ENCODE assay signal across 31 mouse cellular contexts in the genomic region with DNA sequence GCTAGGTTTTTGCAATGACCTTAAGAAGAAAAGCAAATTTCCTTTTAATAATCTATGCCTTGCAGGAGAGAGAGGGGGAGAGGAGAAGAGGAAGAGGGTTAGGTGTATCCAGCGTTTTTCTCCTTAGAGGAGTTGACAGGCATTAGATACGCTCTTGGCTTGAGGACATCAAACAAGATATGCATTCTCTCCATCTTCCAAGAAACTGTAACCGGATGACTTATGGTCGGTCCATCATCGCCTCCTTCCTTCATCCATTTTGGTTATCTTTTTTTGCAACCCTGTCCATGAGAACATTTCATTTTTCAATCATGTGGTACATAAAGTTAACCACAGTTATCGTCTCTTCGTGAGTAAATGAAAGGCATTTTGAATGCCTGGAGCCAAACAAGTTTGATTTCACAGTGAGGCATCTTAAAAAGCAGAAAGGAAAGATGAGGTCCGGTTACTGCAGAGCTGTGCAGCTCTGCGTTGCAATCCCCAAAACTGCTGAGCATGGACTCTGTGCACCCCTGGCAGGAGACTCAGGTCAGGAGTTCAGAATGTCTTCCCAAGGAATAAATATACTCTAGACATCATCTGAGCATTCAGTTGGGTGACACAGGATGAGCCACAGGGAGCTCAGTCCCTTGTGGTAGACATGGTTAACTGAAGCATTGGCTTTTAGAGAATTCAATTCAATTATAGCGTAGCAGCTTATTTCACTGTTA. TPM values are rescaled to one million over a fixed set of nuclear protein-coding genes. Genes with fewer than 3 reads are reported as not detected.
DNase-seq lines count a peak whose midpoint lies in the region; ATAC-seq and TF ChIP-seq lines count a peak whose summit lies in the region.
"Had no signal": no experiment of that assay in that cellular context is flagged by ENCODE, and none has a peak within 500 bp of the region (broad histone marks: within the 10 kb centered on the region; RNA-seq: fewer than 3 reads in every experiment).

No protein-coding gene starts in this region.

- H3K36me3 ChIP-seq in heart, postnatal 0 days (replicated peaks; ENCODE audit: control insufficient read depth, insufficient read depth, low read length) = no peaks in the 10 kb centered on the region
- H3K36me3 ChIP-seq: hindbrain, embryonic 10.5 days; hindbrain, embryonic 15.5 days; kidney, embryonic 15.5 days; limb, embryonic 10.5 days; limb, embryonic 15.5 days; liver, embryonic 13.5 days had no signal

- no peak overlapping the region for H3K4me3 ChIP-seq in heart, postnatal 0 days (ENCODE audit: low read depth, low read length)
- H3K4me3 ChIP-seq: forebrain, embryonic 13.5 days; hindbrain, embryonic 10.5 days; hindbrain, embryonic 15.5 days; kidney, embryonic 15.5 days; limb, embryonic 10.5 days; limb, embryonic 15.5 days; liver, embryonic 13.5 days had no signal

- ATAC-seq in heart, postnatal 0 days (ENCODE audit: insufficient read depth, low read depth) = no peak
- ATAC-seq: forebrain, embryonic 13.5 days; inflammation-experienced regulatory T-cells, adult 6 months had no signal

- DNase-seq in gastrocnemius, adult 18-20 months (ENCODE audit: low spot score) = peak; percentile 78
- no peak for DNase-seq in gastrocnemius, postnatal 10 days
- DNase-seq in heart, postnatal 0 days (ENCODE audit: low spot score) = no peak
- no peak for DNase-seq in heart, adult 18-20 months
- DNase-seq in NIH3T3 (ENCODE audit: low read depth) = peak; percentile 78
- peak; percentile 82 for DNase-seq in skeletal muscle tissue, adult 2 months (ENCODE audit: low read depth, low spot score)
- no peak for DNase-seq in adrenal gland, adult (ENCODE audit: inconsistent age in 2 of 2, low spot score in 1 of 2)
- DNase-seq: liver, embryonic 13.5 days; midbrain, embryonic 14.5 days; retina, postnatal 1 day; right cerebral cortex, postnatal 14 days; spleen, adult 18-20 months; thymus, adult 18-20 months; thymus, postnatal 25 days had no signal

- no peak overlapping the region for H3K9ac ChIP-seq in heart, postnatal 0 days (replicated peaks; ENCODE audit: low read depth, low read length)
- H3K9ac ChIP-seq: forebrain, embryonic 13.5 days; hindbrain, embryonic 15.5 days; kidney, embryonic 15.5 days; limb, embryonic 15.5 days; liver, embryonic 13.5 days had no signal

- H3K9me3 ChIP-seq in heart, postnatal 0 days (replicated peaks; ENCODE audit: control insufficient read depth, low read length) = no peaks in the 10 kb centered on the region
- H3K9me3 ChIP-seq: forebrain, embryonic 13.5 days; hindbrain, embryonic 10.5 days; hindbrain, embryonic 15.5 days; kidney, embryonic 15.5 days; limb, embryonic 10.5 days; limb, embryonic 15.5 days; liver, embryonic 13.5 days had no signal

- H3K27ac ChIP-seq in heart, postnatal 0 days (ENCODE audit: low read depth) = peak overlapping the region; percentile 46
- H3K27ac ChIP-seq: forebrain, embryonic 13.5 days; hindbrain, embryonic 10.5 days; hindbrain, embryonic 15.5 days; kidney, embryonic 15.5 days; limb, embryonic 10.5 days; limb, embryonic 15.5 days; liver, embryonic 13.5 days; stomach, postnatal 0 days had no signal

- 80% methylated on average over 10 of the region's 10 CpGs for WGBS in heart, postnatal 0 days

- TF ChIP-seq EP300 in heart, postnatal 0 days (IDR thresholded peaks at IDR 0.05; ENCODE audit: low read depth) = no peak

- H3K4me2 ChIP-seq in heart, postnatal 0 days (ENCODE audit: low read depth, low read length) = no peak overlapping the region
- H3K4me2 ChIP-seq: forebrain, embryonic 13.5 days; heart, embryonic 11.5 days; hindbrain, embryonic 15.5 days; kidney, embryonic 15.5 days; limb, embryonic 15.5 days; liver, embryonic 13.5 days had no signal

- TF ChIP-seq CTCF in heart, postnatal 0 days (IDR thresholded peaks at IDR 0.05; ENCODE audit: low read depth) = no peak

- H3K4me1 ChIP-seq in heart, postnatal 0 days (ENCODE audit: control insufficient read depth, insufficient read depth) = peaks cover 9% of the 10 kb centered on the region; the same call in 1 of the 2 replicates
- H3K4me1 ChIP-seq: forebrain, embryonic 13.5 days; hindbrain, embryonic 10.5 days; hindbrain, embryonic 15.5 days; kidney, embryonic 15.5 days; limb, embryonic 10.5 days; liver, embryonic 13.5 days had no signal

- H3K27me3 ChIP-seq in heart, postnatal 0 days (ENCODE audit: control insufficient read depth, insufficient read depth, low read length) = peaks cover 27% of the 10 kb centered on the region; the same call in 1 of the 2 replicates
- H3K27me3 ChIP-seq: forebrain, embryonic 13.5 days; hindbrain, embryonic 15.5 days; kidney, embryonic 15.5 days; limb, embryonic 15.5 days; liver, embryonic 13.5 days had no signal

RNA-seq across cellular contexts. Expression of a gene that starts 36.2 kb away (rescaled TPM):
- total RNA-seq in gastrocnemius, adult 18-20 months (2021) = not detected
- not detected for total RNA-seq in gastrocnemius, postnatal 10 days (2021)
- total RNA-seq in heart, postnatal 0 days (2014; rRNA removed; ENCODE audit: low replicate concordance) = not detected in 2 replicates
- not detected in 2 replicates for polyA plus RNA-seq in heart, postnatal 0 days (2015; fragmentation: Nextera tagmentation; extraction: Ambion mirVana)
- not detected for total RNA-seq in heart, adult 18-20 months (2021)
- total RNA-seq: adrenal gland, adult 18-20 months; common myeloid progenitor, adult 5-6 weeks; heart, postnatal 10 days; layer of hippocampus, adult 8-10 months; layer of hippocampus, postnatal 25 days; MEL; monocyte, adult 5-6 weeks had no signal
- polyA plus RNA-seq: forebrain, embryonic 13.5 days; hindbrain, embryonic 10.5 days; hindbrain, embryonic 15.5 days; inflammation-experienced regulatory T-cells, adult 6 months; kidney, embryonic 15.5 days; limb, embryonic 10.5 days; limb, embryonic 15.5 days; liver, embryonic 13.5 days; midbrain, embryonic 14.5 days; neural tube, embryonic 14.5 days; stomach, postnatal 0 days had no signal

Comparison
In these comparisons a context has a peak if more than half of its experiments do, and no peak if none do; other contexts are left out.
1. DNase-seq: peak in gastrocnemius, adult 18-20 months (single experiment), NIH3T3 (single experiment) and skeletal muscle tissue, adult 2 months (single experiment); none in gastrocnemius, postnatal 10 days (single experiment), heart, postnatal 0 days (single experiment), heart, adult 18-20 months (0 of 2) and adrenal gland, adult (0 of 2).